Mouse (Mus musculus) adrenal gland (tissue): ENCODE data around the gene Slc34a2.

Experiments used
- intact Hi-C: fragments of 180-260 bp; cut with DNase I; formaldehyde crosslinking; loops from one replicate; pipeline ENCODE4 v1.15.1; 2025
- long read RNA-seq, 2 experiments: library from polyadenylated mRNA; unstranded; transcript quantifications; one replicate each; pipeline ENCODE4 v2.0.0; 2020; ENCODE audit warnings: borderline replicate concordance in 1 of 2; ENCODE audit not compliant: insufficient replicate concordance in 1 of 2

Slc34a2 gene
- long read RNA-seq, experiment 1: 0 reads
- long read RNA-seq, experiment 2: 0 reads

- intact Hi-C loops: no loop called here
These were observed at the start of gene Slc34a2 for GRCm38 (mm10) chr5:53037781-53038180. TSS of gene Slc34a2 (plus strand) at chr5:53038081.

- intact Hi-C loops: no loop called here
These were observed 47.1 kb upstream of the Slc34a2 start for GRCm38 (mm10) chr5:52990687-52991341.

GRCm38 (mm10) chr5:52992210-52992897 is 45.5 kb upstream of the Slc34a2 start:
- intact Hi-C loops: no loop called here

GRCm38 (mm10) chr5:52993490-52994282 is 44.2 kb upstream of the Slc34a2 start:
- intact Hi-C loops: no loop called here

GRCm38 (mm10) chr5:52995461-52995860 is 42.4 kb upstream of the Slc34a2 start:
- intact Hi-C loops: no loop called here

GRCm38 (mm10) chr5:52996145-52996544 is 41.7 kb upstream of the Slc34a2 start:
- intact Hi-C loops: no loop called here

- intact Hi-C loops: no loop called here
These were observed 41.3 kb upstream of the Slc34a2 start for GRCm38 (mm10) chr5:52996601-52997000.

- intact Hi-C loops: no loop called here
These were observed 40.8 kb upstream of the Slc34a2 start for GRCm38 (mm10) chr5:52997032-52997431.

- intact Hi-C loops: no loop called here
These were observed 39.7 kb upstream of the Slc34a2 start for GRCm38 (mm10) chr5:52998097-52998760.

- intact Hi-C loops: no loop called here
These were observed 37.6 kb upstream of the Slc34a2 start for GRCm38 (mm10) chr5:53000169-53000872.

GRCm38 (mm10) chr5:53002599-53003203 is 35.2 kb upstream of the Slc34a2 start:
- intact Hi-C loops: no loop called here

GRCm38 (mm10) chr5:53003495-53003894 is 34.4 kb upstream of the Slc34a2 start:
- intact Hi-C loops: no loop called here

- intact Hi-C loops: no loop called here
These were observed 33.9 kb upstream of the Slc34a2 start for GRCm38 (mm10) chr5:53003981-53004380.

- intact Hi-C loops: no loop called here
These were observed 28.7 kb upstream of the Slc34a2 start for GRCm38 (mm10) chr5:53009027-53009769.

- intact Hi-C loops: no loop called here
These were observed 28.1 kb upstream of the Slc34a2 start for GRCm38 (mm10) chr5:53009770-53010133.

- intact Hi-C loops: no loop called here
These were observed 26.6 kb upstream of the Slc34a2 start for GRCm38 (mm10) chr5:53011327-53011726.

GRCm38 (mm10) chr5:53016606-53017005 is 21.3 kb upstream of the Slc34a2 start:
- intact Hi-C loops: no loop called here

GRCm38 (mm10) chr5:53018316-53018715 is 19.6 kb upstream of the Slc34a2 start:
- intact Hi-C loops: no loop called here

GRCm38 (mm10) chr5:53023432-53023831 is 14.4 kb upstream of the Slc34a2 start:
- intact Hi-C loops: no loop called here

GRCm38 (mm10) chr5:53023901-53024300 is 14.0 kb upstream of the Slc34a2 start:
- intact Hi-C loops: no loop called here
